Mouse (Mus musculus) layer of hippocampus, adult 18-20 months (tissue): ENCODE measurements around the gene Ppp1cc. TPM values are rescaled to one million over a fixed set of nuclear protein-coding genes. Genes with fewer than 3 reads are reported as not detected.
"Not testable (repeated sequence)": the region's sequence is repeated elsewhere in the genome, so short reads cannot be mapped to it uniquely, and the experiment has no call there.

Source experiments
- DNase-seq, 2 experiments: peaks; one replicate each; pipeline ENCODE4 v3.0.0; 2022; ENCODE audit warnings: low spot score in 2 of 2
- total RNA-seq, 2 experiments: library from RNA; stranded (reverse); gene quantifications; 2 replicates each; pipeline ENCODE4 v1.2.3; 2021

Gene Ppp1cc
- total RNA-seq, 2 experiments from 2014 or later: 189 to 219 TPM

- DNase-seq: no peak
Observed at GRCm38 (mm10) chr5:122212125-122212524, 54.0 kb downstream of the Ppp1cc start.

- not testable (repeated sequence) for DNase-seq
Observed at GRCm38 (mm10) chr5:122212820-122213219, 54.7 kb downstream of the Ppp1cc start.

GRCm38 (mm10) chr5:122213861-122214260 is 55.8 kb downstream of the Ppp1cc start:
- no peak for DNase-seq

GRCm38 (mm10) chr5:122217636-122218035 is 59.6 kb downstream of the Ppp1cc start:
- no peak for DNase-seq

DNA sequence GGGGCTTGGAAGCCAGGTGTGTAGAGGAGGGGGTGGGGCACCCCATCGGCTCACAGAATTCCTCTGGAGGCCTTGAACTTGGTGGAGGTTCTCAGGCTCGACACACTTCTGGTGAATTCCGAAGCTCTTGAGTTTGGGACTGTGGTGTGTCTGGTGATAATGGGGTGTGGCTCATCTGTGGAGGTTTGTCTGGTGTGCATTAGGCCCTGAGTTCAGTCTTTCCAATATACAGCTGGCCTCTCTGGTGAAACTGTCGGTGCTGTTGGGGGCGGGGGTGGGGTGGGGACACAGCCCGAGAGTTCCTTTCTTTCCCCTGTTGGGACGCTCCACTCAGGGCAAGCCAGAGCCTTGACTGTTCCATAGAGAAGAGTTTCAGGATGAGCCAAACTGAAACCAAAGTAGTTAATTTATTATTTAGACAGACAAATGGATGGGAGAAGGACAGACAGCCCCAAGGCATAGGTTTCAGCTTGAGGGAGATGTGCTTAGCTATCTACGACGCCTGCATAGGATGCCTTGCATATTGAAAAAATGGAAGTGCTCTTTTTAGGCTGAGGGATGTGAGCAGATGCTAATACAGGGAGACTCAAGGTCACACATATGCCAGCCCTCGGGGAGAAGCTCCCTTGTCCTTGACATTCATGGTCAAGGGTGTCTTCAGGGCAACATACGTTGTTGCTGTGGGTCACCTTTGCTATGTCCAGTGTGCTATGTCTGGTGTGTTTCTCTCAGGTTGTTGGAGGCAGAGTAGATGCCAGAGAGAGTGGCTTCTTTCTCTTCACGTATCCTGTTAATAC is 60.2 kb downstream of the Ppp1cc start:
- DNase-seq: no peak

DNA sequence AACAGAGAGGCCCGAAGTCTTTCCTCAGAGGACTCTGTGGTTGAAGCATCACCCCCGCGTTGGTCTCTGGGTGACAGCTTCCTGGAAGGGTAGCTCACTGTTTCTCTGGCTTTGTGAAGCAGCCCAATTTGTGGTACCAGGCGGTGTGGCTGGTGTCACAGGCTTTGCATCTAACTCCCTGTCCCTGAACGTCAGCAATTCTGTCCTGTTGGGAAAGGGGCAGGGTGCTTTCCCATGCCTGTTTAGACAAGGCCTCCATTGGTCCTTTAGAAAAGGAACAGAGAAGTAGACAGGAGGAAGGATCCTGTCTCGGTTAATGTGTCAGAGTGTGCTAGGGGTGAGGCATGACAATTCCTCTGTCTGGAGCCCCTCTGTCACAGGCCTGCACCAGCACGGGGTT is 60.9 kb downstream of the Ppp1cc start:
- no peak for DNase-seq

DNA sequence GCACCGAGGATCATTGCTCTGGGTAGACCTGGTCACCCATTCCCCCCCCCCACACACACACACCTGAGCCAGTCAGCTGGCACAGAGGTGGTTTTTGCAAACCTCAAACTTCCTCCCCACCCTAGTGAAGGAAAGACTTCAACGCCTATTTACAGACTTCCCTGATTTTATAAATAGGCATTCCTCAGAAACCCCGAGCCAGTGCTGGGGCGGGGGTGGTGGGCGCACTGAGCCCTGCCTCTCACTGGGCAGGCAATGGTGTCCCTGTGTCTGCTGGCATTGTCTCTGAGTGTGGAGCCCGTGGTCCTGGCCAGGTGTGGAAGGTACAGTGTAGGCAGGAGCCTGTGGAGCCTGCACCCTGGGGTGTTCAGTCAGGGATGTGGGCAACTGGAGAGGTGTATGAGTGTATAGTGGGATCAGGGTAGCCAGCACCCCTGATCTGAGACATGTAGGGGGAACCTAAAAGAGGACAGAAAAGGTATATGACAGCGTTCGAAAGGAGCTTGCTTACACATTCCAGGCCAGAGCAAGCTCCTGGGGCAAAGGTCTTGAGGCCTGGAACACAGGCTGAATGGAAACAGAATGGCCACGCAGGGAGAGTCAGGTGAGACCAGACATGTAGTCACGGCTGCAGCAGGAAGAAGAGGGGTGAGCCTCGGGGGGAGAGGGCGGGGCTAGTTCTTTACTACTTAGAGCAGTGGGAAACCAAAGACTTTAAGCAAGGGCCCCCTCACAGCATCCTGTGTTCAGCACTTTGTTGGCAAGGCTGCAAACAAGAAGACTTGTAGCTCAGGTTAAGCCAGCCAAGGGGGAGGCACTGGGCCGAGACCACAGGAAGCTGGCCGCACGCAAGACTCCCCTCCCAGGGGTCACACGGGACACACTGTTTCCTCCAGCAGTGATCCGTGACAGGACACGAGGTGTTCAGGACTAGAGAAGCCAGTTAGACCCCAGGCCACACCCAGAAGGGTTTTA is 61.9 kb downstream of the Ppp1cc start:
- no peak for DNase-seq

DNA sequence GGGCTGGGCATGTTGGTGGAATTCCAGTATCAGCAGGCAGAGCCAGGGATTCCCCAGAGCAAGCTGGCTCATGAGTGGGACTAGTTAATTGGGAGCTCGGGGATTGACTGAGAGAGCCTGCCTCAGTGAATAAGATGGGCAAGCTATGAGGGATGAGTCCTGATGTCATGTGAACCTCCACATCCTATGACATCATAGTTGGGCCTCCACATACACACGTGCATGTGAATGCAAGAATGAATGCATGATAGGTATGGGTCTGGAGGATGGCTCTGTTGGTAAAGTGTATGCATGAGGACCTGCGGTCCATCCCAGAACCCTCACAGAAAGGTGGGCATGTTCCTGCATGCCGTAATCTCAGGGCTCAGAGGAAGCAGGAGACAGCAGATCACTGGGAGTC is 63.0 kb downstream of the Ppp1cc start:
- DNase-seq: no peak

- DNase-seq: no peak
Observed at GRCm38 (mm10) chr5:122224291-122224690, 66.2 kb downstream of the Ppp1cc start.

Other genes with a start within 250 kb of the Ppp1cc start
- 10 to 100 TPM; 30.8 to 31.3 TPM for gene Cux2, start 108.2 kb upstream of the Ppp1cc start, total RNA-seq
- 1 to 10 TPM; 1.1 to 2.2 TPM for gene Myl2, start 57.3 kb upstream of the Ppp1cc start, total RNA-seq
- gene Ccdc63, start 17.5 kb upstream of the Ppp1cc start, total RNA-seq: 1 to 10 TPM in 1 of 2 experiments, under 1 TPM in 1; 0.68 to 1.0 TPM
- gene Hvcn1, start 48.5 kb downstream of the Ppp1cc start, total RNA-seq: 1 to 10 TPM; 2.4 to 3.1 TPM
- gene Tctn1, start 106.2 kb downstream of the Ppp1cc start, total RNA-seq: 10 to 100 TPM; 10.9 to 12.0 TPM
- gene Pptc7, start 126.1 kb downstream of the Ppp1cc start, total RNA-seq: 10 to 100 TPM; 44.9 to 47.9 TPM
- gene Rad9b, start 196.0 kb downstream of the Ppp1cc start, total RNA-seq: 1 to 10 TPM; 3.7 to 3.9 TPM
- gene Vps29, start 196.1 kb downstream of the Ppp1cc start, total RNA-seq: 100 to 1,000 TPM; 163 to 183 TPM
- 10 to 100 TPM; 26.1 to 30.9 TPM for gene Gpn3, start 213.6 kb downstream of the Ppp1cc start, total RNA-seq
- 10 to 100 TPM; 74.6 to 84.3 TPM for gene Fam216a, start 214.1 kb downstream of the Ppp1cc start, total RNA-seq
- gene Arpc3, start 233.6 kb downstream of the Ppp1cc start, total RNA-seq: 100 to 1,000 TPM; 255 to 271 TPM